Mouse (Mus musculus) spleen, adult 2 months (tissue): ENCODE measurements around the gene Mrpl38.

Experiments
- CTCF ChIP-seq: fragments of 200-500 bp; IDR thresholded peaks from 2 replicates; pipeline ENCODE4 v1.5.1; 2011; ENCODE audit warnings: mild to moderate bottlenecking, inconsistent platforms; ENCODE audit not compliant: insufficient read depth, insufficient read length, insufficient replicate concordance; ENCODE audit errors: extremely low read depth
- POLR2A ChIP-seq: fragments of 200-500 bp; IDR thresholded peaks from 2 replicates; pipeline ENCODE4 v1.6.1; 2011; ENCODE audit warnings: low read depth, low read length, inconsistent platforms

DNA sequence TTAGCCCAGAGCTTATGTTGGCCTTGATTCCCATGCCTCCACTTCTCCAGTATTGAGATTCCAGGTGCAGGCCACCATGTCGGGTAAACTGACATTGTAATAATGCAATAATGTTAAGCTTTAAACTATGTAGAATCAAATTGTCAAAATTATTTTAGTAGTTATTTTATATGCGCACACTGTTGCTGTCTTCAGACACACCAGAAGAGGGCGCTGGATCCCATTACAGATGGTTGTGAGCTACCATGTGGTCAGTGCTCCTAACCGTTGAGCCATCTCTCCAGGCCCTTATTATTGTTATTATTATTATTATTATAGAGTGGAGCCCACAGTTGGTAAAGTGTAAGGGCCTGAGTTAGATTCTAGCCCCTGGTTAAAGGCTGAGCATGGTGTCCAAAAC is 27.6 kb downstream of the Mrpl38 start:
- TF ChIP-seq POLR2A (no peak), CTCF (no peak)
